Mouse (Mus musculus) heart, embryonic 16.5 days (tissue): ENCODE results near the gene Ehd4. TPM values are rescaled to one million over a fixed set of nuclear protein-coding genes. Genes with fewer than 3 reads are reported as not detected.

ENCODE experiments used
- ATAC-seq: fragments of 200-750 bp; cut with Nextera tagmentation; replicated peaks from 2 replicates; pipeline ENCODE4 v1.8.0; 2017; ENCODE audit warnings: moderate number of reproducible peaks; ENCODE audit not compliant: insufficient read depth, low FRiP score; ENCODE audit errors: extremely low read depth
- H3K27ac ChIP-seq: fragments of 300-500 bp; sonication (generic); 2 replicates; pipeline ENCODE4 v1.5.1; 2014; ENCODE audit warnings: mild to moderate bottlenecking, low read length, control low read depth, moderate library complexity
- H3K27me3 ChIP-seq: fragments of 300-500 bp; sonication (generic); 2 replicates; pipeline ENCODE4 v1.6.1; 2014; ENCODE audit warnings: low read length, mixed read lengths; ENCODE audit not compliant: control insufficient read depth, insufficient read depth
- H3K36me3 ChIP-seq: fragments of 300-500 bp; sonication (generic); 2 replicates; pipeline ENCODE4 v1.6.1; 2014; ENCODE audit not compliant: control insufficient read depth, insufficient read depth
- H3K4me1 ChIP-seq: fragments of 300-500 bp; sonication (generic); 2 replicates; pipeline ENCODE4 v1.6.1; 2014; ENCODE audit warnings: low read length, mixed read lengths; ENCODE audit not compliant: control insufficient read depth, insufficient read depth
- H3K4me2 ChIP-seq: fragments of 300-500 bp; sonication (generic); 2 replicates; pipeline ENCODE4 v1.6.1; 2014; ENCODE audit warnings: low read depth, mild to moderate bottlenecking, control low read depth, low read length
- H3K4me3 ChIP-seq: fragments of 300-500 bp; sonication (generic); 2 replicates; pipeline ENCODE4 v1.5.1; 2014; ENCODE audit warnings: mild to moderate bottlenecking, control low read depth, low read length
- H3K9ac ChIP-seq: fragments of 300-500 bp; sonication (generic); 2 replicates; pipeline ENCODE4 v1.6.1; 2014; ENCODE audit warnings: low read length, control low read depth
- H3K9me3 ChIP-seq: fragments of 300-500 bp; sonication (generic); replicated peaks from 2 replicates; pipeline ENCODE4 v1.6.1; 2016; ENCODE audit warnings: low read length; ENCODE audit not compliant: control insufficient read depth
- whole genome bisulfite sequencing: fragments of 180-500 bp; shearing (Covaris S2); extraction: QIAGEN DNeasy Blood & Tissue Kit; methylation state at CpG from one replicate; pipeline ENCODE4 v1.1.7; 2014; 5-methylcytosine and 5-hydroxymethylcytosine counted together
- polyA plus RNA-seq: library from polyadenylated mRNA; unstranded; fragments of >200 nt; fragmentation: Nextera tagmentation; extraction: Ambion mirVana; gene quantifications from 2 replicates; pipeline ENCODE4 v1.2.1, GENCODE M21; 2015

The Ehd4 gene
- polyA plus RNA-seq, 1 experiment from 2014 or later = 163 TPM

GRCm38 (mm10) chr2:120125461-120125860 lies 28.9 kb downstream of the Ehd4 start:
- Histone ChIP-seq H3K36me3 (peaks cover 3% of the 10 kb centered on the region; the same call in 1 of the 2 replicates), H3K4me1 (peaks cover 66% of the 10 kb centered on the region), H3K27me3 (no peaks in the 10 kb centered on the region), H3K4me2 (no peak overlapping the region), H3K9ac (no peak overlapping the region), H3K27ac (no peak overlapping the region), H3K9me3 (no peaks in the 10 kb centered on the region), H3K4me3 (no peak overlapping the region)
- 100% methylated on average over 1 of the region's 1 CpGs for WGBS
- no peak for ATAC-seq

DNA sequence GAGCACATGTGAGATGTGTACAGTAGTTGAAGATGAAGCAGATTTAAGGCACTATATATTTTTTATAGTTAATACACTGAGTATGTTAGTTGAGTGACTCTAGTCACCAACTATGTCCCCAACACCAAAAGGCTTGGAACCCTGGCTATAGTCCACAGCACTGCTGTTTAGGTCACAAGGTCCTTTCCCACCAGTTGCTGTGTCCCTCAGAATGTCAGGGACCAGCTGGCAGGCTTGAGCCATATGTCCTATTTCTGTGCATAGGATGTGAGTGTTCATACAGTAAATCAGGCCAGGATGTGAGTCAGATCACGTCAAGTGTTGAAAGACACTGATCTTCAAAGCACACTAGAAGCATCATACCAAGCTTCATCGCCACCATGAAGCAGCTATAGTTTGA lies 29.5 kb downstream of the Ehd4 start:
- ATAC-seq = no peak
- Histone ChIP-seq H3K4me2 (no peak overlapping the region), H3K4me1 (peaks cover 61% of the 10 kb centered on the region), H3K36me3 (peaks cover 3% of the 10 kb centered on the region; the same call in 1 of the 2 replicates), H3K9me3 (no peaks in the 10 kb centered on the region), H3K4me3 (no peak overlapping the region), H3K27me3 (no peaks in the 10 kb centered on the region), H3K9ac (no peak overlapping the region), H3K27ac (no peak overlapping the region)
- 61% methylated on average over 2 of the region's 2 CpGs for WGBS

- ATAC-seq = no peak
- Histone ChIP-seq H3K4me3 (no peak overlapping the region), H3K4me1 (peaks cover 52% of the 10 kb centered on the region), H3K9ac (no peak overlapping the region), H3K4me2 (no peak overlapping the region), H3K27me3 (no peaks in the 10 kb centered on the region), H3K9me3 (no peaks in the 10 kb centered on the region), H3K27ac (peak overlapping the region; percentile 16; the same call in 1 of the 2 replicates), H3K36me3 (peaks cover 3% of the 10 kb centered on the region; the same call in 1 of the 2 replicates)
- 82% methylated on average over 1 of the region's 1 CpGs for WGBS
These were observed 30.3 kb downstream of the Ehd4 start for GRCm38 (mm10) chr2:120124096-120124495.

DNA sequence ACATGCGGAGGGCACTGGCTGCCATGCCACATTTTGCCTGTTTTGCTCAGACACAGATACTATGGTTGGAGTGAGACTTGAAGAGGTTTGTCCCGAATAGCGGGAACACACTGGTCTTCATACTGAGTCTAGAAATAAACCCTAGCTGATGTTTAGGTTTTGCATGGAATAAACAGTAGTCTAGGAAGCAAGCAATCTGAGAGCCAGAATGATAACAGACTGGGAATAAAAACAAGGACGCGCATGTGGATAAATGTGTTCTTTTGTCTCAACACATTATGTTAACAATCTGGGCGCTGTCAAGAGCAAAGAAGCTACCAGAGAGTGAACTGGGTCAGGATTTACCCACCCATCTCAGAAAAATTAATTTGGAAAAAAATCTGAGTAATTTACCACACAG lies 31.4 kb downstream of the Ehd4 start:
- Histone ChIP-seq H3K9ac (no peak overlapping the region), H3K27me3 (no peaks in the 10 kb centered on the region), H3K27ac (peak overlapping the region; percentile 26; the same call in 1 of the 2 replicates), H3K9me3 (no peaks in the 10 kb centered on the region), H3K4me1 (peaks cover 41% of the 10 kb centered on the region), H3K4me2 (no peak overlapping the region), H3K36me3 (peaks cover 3% of the 10 kb centered on the region; the same call in 1 of the 2 replicates), H3K4me3 (no peak overlapping the region)
- WGBS = 70% methylated on average over 6 of the region's 6 CpGs
- ATAC-seq = no peak

GRCm38 (mm10) chr2:120117346-120117745 lies 37.1 kb downstream of the Ehd4 start:
- no peak for ATAC-seq
- 62% methylated on average over 6 of the region's 6 CpGs for whole genome bisulfite sequencing
- Histone ChIP-seq H3K27ac (peak overlapping the region; percentile 41; the same call in 1 of the 2 replicates), H3K36me3 (0 out of 2 replicates have a peak, but pooled peaks cover 2% of the 10 kb centered on the region), H3K4me1 (peaks cover 38% of the 10 kb centered on the region), H3K27me3 (no peaks in the 10 kb centered on the region), H3K9ac (no peak overlapping the region), H3K4me3 (no peak overlapping the region), H3K4me2 (no peak overlapping the region), H3K9me3 (no peaks in the 10 kb centered on the region)

GRCm38 (mm10) chr2:120116362-120116761 lies 38.0 kb downstream of the Ehd4 start:
- Histone ChIP-seq H3K9me3 (no peaks in the 10 kb centered on the region), H3K4me2 (no peak overlapping the region)
- no peak for ATAC-seq

GRCm38 (mm10) chr2:120114977-120115376 lies 39.4 kb downstream of the Ehd4 start:
- Histone ChIP-seq H3K4me1 (peaks cover 49% of the 10 kb centered on the region), H3K27me3 (no peaks in the 10 kb centered on the region), H3K4me3 (no peak overlapping the region), H3K4me2 (no peak overlapping the region), H3K36me3 (0 out of 2 replicates have a peak, but pooled peaks cover 2% of the 10 kb centered on the region), H3K27ac (0 out of 2 replicates have a peak overlapping the region, but pooled peaks have one; percentile 43), H3K9ac (peak overlapping the region; percentile 18; the same call in 1 of the 2 replicates), H3K9me3 (no peaks in the 10 kb centered on the region)
- WGBS = 82% methylated on average over 4 of the region's 4 CpGs
- no peak for ATAC-seq

More at GRCm38 (mm10) chr2:120116362-120116761, 38.0 kb downstream of the Ehd4 start:
- H3K4me1 ChIP-seq = peaks cover 41% of the 10 kb centered on the region
- no peak overlapping the region for H3K27ac ChIP-seq
- no peak overlapping the region for H3K4me3 ChIP-seq
- 0 out of 2 replicates have a peak, but pooled peaks cover 2% of the 10 kb centered on the region for H3K36me3 ChIP-seq
- H3K27me3 ChIP-seq = no peaks in the 10 kb centered on the region
- H3K9ac ChIP-seq = no peak overlapping the region
- 53% methylated on average over 1 of the region's 1 CpGs for WGBS

- H3K4me2 ChIP-seq = no peak overlapping the region
- 0 out of 2 replicates have a peak, but pooled peaks cover 2% of the 10 kb centered on the region for H3K36me3 ChIP-seq
- ATAC-seq = no peak
- WGBS = 56% methylated on average over 3 of the region's 3 CpGs
- H3K4me3 ChIP-seq = no peak overlapping the region
- peaks cover 49% of the 10 kb centered on the region for H3K4me1 ChIP-seq
- H3K27me3 ChIP-seq = no peaks in the 10 kb centered on the region
- H3K9me3 ChIP-seq = no peaks in the 10 kb centered on the region
- H3K9ac ChIP-seq = no peak overlapping the region
- peak overlapping the region; percentile 35; the same call in 1 of the 2 replicates for H3K27ac ChIP-seq
These were observed 40.4 kb downstream of the Ehd4 start for GRCm38 (mm10) chr2:120113963-120114362.

- no peak overlapping the region for H3K9ac ChIP-seq
- H3K4me2 ChIP-seq = no peak overlapping the region
- H3K4me1 ChIP-seq = peaks cover 51% of the 10 kb centered on the region
- no peaks in the 10 kb centered on the region for H3K9me3 ChIP-seq
- H3K36me3 ChIP-seq = 0 out of 2 replicates have a peak, but pooled peaks cover 2% of the 10 kb centered on the region
- H3K27me3 ChIP-seq = no peaks in the 10 kb centered on the region
- 76% methylated on average over 6 of the region's 6 CpGs for WGBS
- peak overlapping the region; percentile 35; the same call in 1 of the 2 replicates for H3K27ac ChIP-seq
- 0 out of 2 replicates have a peak, but pooled peaks have one; percentile 61 for ATAC-seq
- no peak overlapping the region for H3K4me3 ChIP-seq
These were observed 40.9 kb downstream of the Ehd4 start for GRCm38 (mm10) chr2:120113476-120113875.
